Mouse (Mus musculus): Measurements from ENCODE around the gene Cryba4.

Cryba4 gene

DNA sequence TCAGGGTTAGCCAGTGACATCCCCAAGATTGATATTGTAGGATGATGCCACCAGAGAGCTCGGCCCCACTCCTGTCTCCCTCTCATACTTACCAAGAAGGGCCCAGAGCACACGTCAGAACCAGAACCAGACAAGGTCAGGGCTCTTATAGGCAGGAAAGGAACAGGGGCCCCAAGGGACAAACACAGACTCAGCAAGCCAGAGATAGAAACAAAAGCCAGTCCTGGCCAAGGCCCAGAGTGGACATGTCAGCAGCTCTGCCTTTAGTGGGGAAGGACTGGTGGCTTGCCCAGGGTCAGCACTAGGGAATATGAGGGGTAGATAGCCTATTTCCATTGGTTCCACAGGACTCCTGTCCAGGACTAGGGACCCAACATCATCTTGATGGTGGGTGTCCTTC is at the start of gene Cryba4:
Cryba4 (minus strand) TSS at position 119 of the 400 bp plus-strand sequence.
- DNase-seq, result no peak

DNA sequence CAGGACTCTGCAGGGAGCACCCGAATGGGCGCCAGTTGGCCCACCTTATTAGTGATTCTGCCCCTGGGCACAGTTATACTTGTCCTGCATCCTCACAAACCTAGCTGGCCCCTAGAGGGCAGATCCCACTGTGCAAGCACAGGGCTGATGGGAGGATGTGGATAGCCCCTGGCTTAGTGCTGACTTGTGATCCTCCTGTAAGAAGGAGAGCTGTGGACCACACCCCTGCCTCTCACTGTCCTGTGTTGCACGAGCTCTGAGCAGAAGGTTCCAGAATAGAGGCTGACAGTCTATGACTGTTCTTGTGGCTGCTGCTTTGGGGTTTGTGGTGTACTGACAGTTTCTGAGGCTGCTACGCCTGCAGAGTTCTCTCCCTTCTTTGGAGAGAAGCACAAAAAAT is 49.4 kb upstream of the Cryba4 start:
- peak; percentile 27 for DNase-seq

DNA sequence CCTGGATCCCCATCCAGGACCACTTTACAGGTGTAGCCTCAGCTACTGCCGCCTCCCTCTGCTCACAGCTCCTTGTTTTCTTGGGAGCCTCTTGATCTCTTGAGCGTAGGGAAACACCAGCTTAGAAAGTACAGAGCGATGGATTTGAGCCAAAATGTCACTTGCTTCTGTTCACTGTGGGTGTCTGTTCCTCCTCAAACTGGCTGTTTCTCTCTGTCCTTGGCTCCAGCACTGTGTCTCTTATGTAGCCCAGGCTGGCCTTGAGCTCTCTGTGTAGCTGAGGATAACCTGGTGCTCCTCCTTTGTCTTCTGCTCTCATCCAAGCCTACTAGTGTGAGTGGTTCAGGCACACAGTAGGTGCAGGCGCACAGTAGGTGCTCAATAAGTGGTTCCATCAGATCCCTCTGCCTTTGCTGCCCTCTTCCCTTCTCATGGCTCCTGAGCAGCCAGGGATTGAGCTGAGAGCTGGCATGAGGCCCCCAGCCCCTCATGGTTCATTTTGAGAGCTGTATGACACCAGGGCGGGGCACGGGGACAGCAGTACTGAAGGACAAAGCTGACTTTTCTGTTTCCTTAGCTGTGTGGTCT is 48.5 kb upstream of the Cryba4 start:
- DNase-seq, result no peak

DNA sequence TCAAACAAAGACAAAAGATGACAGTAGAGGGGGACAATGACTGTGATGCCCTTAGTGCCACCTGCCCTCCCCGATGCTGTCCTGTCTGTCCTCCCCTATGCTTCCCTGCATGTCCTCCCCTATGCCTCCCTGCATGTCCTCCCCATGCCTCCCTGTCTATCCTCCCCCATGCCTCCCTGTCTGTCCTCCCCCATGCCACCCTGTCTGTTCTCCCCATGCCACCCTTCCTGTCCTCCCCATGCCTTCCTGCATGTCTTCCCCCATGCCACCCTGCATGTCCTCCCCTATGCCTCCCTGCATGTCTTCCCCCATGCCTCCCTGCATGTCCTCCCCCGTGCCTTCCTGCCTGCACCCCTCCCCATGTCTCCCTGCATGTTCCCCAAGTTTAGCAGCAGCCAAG is 47.8 kb upstream of the Cryba4 start:
- DNase-seq, result no peak

DNA sequence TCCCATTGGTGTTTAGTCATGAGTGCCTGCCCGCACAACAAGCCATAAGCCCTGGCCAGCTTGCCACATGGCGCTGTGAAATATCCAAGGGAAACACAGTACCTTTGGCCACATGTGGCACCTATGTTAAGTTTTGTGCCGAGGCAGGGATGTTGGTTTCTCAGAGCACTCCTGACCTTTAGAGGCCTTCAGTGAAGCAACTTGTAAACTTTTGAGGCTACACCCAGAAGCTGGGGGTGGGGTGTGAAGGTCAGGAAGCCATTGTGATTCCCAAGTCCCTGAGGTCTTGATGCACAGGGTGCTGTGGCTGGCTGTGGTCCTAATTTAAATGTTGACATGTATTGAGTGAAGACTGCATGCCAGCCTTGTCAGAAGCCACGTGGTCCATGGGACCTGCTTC is 47.1 kb upstream of the Cryba4 start:
- no peak for DNase-seq

DNA sequence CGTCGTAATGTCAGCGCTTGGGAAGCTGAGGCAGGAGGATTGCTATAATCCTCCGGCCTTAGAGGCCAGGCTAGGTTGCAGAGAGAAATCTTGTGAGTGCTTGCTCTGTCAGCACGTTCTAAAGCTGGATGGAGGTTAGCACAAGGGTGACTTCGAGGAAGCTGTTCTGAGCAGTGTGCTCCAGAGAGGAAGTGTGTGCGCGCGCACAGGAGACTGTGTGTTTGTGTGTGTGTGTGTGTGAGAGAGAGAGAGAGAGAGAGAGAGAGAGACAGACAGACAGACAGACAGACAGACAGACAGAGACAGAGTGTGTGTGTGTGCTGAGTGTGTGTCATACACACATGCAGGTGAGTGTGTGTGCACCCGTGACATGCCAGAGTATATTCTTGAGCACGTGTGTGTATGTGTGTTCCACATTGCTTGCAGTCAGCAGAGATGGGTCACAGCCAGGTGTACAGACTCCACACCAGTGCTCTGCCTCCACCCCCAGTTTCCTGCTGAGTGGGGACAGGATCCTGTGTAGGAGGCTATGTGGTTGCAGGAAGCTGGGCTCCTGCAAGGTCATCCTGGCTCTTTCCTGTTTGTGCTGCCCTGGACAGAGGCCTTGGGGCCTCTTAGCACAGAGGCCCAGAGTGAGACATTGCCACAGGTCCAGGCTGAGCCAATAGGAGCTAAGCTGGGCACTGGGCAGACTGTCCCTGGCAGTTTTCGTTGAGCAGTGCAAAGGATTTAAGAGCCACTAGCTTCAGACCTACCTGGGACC is 46.1 kb upstream of the Cryba4 start:
- DNase-seq, result peak; percentile 72

DNA sequence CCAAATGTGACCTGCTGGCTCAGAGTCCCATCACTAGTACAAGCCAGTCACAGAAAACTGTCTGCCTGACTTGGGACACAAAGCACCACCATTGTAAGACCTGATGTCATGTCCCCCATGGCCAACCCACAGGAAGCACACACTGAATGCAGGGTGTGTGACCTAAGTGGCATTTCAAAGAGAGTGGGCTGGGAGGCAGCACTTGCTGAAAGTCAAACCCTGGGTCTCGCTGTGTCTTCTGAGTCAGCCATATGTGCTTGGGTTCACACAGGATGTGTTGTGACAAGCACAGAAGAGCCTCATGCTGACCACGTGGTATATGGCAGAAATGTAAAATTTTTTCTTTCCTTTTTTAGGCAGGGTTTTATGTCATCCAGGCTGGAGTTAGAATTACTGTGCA is 44.9 kb upstream of the Cryba4 start:
- DNase-seq, result no peak

DNA sequence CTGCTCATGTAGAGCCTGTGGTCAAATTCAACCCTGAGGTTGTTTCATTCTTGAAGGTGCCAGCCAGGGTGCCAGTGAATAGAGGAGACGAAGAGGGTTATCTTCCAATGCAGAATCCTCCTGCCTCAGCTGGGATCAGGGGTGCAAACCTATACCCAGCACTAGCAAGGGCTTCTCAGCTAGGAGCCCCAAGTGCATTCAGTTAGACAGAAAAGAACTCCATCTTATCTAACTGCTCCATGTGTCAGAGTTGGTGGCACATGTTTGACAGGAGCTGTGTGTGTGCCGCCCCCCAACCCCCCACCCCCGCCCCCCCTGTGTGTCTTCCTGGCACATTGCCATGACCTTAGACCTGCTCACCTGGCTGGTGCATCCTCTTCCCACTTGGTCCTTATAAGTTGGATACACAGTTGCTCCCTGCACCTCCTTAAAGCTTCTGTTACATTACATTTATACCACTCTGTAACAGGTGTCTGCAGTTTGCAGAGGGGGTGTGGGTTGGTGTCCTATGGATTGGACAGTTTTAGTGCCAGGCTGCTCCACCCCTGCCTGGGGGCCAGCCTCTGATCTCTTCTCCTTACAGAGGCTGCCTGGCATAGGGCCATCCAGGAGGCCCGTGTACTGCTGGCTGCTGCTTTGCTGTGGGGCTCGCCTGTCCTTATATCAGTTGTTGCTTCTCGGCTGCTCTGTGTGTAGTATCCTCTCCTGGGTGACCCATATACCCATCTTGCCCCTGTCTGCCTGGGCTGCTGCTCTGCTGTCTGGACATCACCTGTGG is 44.3 kb upstream of the Cryba4 start:
- DNase-seq, result peak; percentile 45

DNA sequence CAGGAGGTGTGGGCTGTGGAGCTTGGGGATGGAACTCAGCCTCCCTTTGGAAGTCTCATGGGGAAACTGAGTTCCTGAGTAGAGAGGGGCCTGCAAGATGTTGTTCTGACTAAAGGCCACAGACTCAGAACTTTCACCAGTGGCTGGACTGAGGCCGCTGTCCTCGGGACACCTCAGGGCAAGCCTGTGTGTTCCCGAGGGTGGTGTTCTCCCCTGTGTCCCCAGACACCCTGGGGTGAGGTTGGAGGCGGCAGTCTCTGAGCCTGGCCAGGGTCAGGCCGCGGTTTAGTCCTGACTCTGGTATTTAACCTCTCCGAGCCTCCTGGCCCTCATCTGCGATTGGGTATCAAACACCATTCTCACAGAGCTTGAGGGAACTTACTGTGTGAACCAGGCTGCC is 43.2 kb upstream of the Cryba4 start:
- no peak for DNase-seq

DNA sequence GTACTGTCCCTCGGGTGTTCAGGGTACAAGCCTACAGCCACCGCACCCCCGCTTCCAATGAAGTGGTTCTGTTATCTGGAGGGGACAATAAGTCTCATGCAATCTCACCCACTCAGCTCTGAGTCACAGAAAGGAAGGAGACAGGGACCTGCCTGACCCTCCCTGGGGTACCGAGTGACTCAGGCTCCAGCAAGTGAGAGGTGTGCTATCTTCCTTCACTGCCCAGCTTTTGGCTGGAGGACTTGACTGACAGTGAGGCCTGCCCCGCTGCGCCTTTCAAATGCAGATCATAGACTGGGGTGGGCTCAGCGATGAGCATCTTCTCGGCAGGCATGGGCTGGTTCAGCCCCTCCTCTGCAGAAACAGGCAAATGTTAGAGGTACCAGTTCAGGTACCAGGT is 42.8 kb upstream of the Cryba4 start:
- no peak for DNase-seq

DNA sequence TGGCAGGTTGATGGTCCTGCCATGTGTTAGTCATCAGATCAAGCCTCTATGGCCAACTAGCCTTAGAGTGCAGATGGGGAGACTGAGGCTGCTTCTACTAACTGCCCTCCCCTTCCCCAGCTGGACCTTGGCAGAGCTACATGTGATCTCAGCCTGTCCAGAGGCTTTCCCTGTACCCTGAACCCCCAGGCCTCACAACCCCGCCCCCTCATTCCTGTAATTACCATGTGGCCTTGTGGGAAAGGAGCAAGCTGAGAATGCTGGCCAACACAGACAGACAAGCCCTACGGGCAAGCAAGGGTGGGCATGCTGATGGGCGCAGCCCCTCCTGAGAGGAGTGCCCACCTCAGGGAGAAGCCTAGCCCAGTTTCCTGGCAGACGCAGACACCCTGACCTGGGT is 42.4 kb upstream of the Cryba4 start:
- no peak for DNase-seq

DNA sequence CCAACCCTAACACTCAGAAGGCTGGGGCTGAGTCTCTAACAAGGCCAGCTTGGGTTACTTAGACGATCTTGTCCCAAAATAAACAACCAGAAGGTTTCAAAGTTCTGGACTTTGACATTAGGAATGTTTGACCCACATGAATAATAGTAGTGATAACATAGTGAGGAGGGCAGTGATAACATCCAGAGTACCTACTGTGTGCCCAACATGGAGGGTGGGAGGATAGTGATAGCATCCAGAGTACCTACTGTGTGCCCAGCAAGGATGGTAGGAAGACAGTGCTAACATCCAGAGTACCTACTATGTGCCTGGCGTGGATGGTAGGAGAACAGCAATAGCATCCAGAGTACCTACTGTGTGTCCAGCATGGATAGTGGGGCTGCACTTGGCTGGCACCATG is 41.5 kb upstream of the Cryba4 start:
- no peak for DNase-seq

DNA sequence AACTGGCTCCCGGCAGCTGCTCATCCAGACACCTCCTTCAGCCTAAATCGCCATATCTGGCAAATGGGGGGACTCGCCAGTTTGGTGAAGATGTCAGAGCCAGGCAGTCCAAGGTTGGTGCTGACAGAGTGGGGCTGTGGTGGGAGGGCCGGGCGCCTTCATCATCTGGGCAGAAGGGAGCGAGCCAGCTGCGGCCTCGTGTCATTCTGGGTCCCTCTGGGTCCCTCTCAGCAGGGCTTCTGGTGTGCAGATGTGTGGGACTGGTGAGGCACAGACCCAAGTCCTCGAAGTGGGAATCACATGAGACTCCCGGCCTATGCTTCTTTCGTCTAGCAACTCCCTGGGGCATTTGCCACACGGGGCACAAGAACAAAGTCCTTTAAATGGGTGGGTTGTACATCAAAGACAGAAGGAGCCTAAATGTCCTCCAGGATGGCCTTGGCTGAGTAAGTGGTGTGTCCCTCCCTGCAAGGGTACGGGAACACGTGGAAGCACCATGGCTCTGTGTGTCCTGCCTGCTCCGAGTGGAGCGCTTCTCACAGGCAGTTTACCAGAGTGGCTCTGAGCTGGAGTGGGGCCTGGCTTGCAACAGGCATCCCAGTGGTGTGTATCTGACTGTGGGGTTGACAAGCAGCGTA is 40.1 kb upstream of the Cryba4 start:
- DNase-seq, result peak; percentile 19

DNA sequence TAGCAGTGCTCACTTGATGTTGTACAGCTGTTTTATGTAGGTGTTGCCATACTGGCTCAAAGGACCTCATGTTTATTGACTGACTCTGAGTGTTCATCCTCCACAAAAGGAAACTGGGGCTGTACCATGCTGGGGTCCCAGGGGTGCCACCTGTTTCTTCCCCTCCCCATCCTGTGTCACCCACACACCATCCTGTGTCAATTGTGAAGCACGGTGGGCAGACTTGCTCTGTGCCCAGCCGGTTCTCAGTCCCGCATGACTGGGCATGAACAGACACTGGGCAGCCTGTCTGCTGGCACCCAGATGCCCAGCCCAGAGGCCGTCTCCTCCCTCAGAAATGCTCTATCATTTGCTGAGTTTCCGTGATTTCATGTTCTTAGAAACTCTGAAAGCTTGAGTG is 39.5 kb upstream of the Cryba4 start:
- peak; percentile 52 for DNase-seq

DNA sequence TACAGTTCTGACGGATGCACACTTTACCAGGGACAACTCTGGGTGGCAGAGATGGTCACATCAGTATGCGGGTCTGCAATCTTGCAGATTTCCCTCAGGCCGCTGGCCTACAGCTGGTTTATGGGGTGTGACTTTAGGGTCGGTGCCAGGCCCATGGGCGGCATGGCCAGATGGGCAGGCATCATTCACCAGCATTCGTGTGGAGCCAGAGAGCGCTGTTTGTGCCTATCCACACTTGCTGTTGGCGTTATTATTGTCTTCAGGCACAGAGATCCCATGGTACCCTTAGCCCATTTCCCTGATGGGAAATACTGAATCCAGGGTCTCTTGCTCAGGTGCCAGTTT is 38.2 kb upstream of the Cryba4 start:
- DNase-seq, result no peak

DNA sequence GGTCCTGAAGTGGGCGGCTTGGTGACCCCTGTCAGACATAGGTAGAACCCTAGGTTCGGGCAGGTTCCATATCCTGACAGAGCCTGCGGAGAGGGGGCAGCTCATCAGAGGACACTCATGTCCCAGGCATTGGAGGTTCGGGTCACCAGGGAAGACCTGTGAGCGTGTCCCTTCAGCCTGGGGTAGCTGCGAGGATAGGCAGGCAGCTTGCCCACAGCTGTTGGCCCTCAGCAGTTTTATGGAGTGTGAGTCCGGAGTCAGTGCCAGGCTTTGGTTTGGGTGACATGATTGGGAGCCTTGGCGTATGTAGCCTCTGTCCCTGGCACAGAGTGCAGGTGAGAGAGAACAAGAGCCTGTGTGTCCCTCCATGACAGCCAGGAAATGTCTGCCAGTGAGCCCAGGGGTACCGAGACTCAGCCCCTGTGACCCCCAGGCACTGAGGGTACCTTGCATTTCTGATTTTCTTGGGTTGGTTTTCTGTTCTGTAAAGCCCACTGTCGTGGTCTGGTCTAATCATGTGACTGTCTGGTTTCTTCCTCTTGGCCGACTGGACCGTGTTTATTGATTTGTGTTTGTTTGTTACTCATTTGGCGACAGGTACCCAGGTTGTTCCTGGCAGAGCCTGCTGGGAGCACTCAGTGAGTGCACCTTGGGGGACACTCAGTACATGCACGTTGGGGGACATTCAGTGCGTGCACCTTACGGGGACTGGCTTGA is 37.7 kb upstream of the Cryba4 start:
- no peak for DNase-seq

DNA sequence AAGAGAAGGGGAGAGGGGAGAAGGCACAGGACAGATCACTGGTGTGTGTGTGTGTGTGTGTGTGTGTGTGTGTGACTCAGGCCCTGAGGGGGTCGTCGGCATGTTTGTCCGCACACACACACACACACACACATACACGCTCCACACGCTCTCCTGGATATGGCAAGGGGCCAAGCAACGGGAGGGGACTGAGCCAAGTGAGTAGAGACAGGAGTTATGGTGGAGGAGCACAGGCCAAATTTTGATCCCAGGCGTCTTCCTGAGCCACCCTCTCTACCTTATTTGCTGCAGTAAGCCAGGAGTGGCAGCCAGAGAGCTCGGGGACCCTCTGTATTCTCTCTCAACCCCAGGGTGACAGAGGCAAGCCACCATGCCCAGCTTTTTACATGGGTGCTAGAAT is 36.9 kb upstream of the Cryba4 start:
- no peak for DNase-seq

DNA sequence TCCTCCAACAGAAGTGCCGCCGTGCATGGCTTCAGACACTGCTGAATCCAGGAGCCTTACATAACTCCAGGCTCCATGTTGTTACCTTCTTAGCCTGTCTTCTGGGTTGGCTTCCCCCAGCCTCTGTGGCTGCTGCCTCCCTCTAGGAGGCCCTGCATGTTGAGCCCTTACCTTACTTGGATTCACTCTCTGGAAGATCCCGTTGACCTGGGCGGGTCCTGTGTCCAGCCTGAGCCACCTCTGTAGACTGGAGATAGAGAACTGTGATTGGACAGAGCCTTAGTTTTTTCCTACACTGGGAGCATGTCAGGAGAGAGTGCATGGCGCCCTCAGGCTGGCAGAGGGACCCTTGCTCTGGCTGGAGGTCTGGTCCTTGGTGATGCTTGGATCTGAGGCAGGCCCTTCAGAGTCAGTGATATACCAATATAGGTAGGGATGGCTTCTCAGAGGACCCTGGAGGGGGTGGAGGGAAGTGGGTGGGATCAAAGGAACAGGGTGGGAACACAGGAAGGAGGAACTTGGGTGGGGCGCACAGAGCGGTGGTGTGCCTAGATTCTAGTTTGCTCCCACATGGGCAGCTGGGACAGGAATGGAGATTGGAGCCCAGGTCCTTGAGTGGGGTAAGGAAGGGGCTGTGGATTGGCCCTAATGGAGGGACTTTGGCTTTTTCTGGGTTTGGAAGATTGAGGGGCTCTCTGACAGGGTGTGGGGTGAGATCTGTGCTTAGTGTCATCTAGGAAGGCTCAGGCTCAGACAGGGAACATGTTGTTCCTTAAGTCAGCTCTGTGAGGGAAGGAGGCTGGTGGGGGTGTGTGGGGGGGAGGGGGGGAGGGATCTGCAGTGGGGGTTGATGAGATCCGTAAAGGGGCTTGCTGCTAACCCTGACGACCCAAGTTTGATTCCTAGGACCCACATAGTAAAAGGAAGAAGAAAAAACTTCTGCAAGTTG is 36.1 kb upstream of the Cryba4 start:
- DNase-seq, result no peak

DNA sequence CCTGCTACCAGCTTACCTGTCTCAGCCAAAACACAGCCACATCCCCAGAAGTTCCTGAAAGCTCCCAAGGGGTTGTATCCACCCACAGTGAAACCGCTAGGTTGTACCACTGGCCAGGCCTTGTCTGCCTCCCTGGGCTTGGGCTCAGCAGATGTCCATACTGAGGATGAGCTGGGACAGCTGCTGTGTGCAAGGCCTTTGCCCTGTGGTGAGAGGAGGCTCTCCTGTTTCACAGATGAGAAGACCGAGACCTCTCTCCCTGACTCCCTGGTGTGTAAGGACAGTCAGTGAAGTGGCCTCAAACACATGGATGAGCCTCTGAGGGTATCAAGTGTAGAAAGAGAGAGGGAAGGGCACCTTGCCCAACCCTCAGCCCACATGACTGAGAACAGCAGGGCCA is 35.3 kb upstream of the Cryba4 start:
- DNase-seq, result no peak

DNA sequence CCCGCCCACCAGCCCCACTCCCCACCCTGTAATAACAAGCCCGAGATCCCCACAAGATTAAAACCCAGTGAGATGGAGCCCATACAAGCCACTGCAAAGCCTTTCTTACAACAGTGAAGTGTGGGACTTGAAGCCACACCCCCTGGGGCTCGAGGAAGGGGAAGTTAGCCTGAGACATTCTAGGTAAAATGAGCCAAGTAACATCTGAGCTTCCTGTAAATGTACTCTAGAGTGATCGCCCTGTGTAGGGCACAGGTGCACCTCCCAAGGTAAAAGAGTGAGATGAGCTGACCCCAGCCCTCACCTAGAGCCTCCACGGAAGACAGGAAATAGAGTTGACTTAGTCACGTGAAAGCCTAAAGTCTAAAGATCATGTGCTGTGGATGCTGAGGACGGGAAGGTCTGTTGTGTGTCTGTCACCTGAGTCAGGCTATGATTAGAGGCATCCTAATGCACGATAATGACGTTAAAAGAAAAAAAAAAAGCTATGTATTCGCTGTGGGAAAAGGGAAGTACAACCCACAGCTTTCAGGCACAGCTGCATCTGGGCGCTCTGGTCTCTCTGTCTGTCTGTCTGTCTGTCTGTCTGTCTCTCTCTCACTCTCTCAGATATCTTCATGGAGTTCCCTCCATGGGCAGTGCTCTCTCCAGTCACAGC is 34.8 kb upstream of the Cryba4 start:
- peak; percentile 56 for DNase-seq

DNA sequence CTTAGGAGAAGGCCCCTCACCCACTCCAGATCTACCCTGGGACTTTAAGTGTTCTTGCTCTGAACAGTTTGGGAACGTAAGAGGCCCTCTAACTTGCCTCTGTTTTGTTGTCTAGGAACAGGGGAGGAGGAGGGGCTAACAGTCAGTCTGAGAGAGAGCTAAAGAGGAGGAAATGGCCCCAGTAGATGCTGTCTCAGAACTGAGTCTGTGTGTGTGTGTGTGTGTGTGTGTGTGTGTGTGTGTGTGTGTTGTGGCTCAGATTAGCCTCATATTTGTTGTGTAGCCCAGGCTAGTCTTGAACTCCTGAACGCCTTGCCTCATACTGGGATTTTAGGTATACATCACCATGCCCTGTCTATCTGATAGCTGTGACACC is 34.3 kb upstream of the Cryba4 start:
- no peak for DNase-seq
